Mouse (Mus musculus): ENCODE data around the gene Cbr2. TPM values are rescaled to one million over a fixed set of nuclear protein-coding genes. Genes with fewer than 3 reads are reported as not detected.

The Cbr2 gene
- polyA plus RNA-seq (2012; rRNA removed): 100 and 126 TPM in 2 replicates

GRCm38 (mm10) chr11:120731858-120732680 lies at the start of gene Cbr2:
Gene Cbr2 (minus strand): TSS chr11:120732114.

GRCm38 (mm10) chr11:120762672-120763041 lies 30.7 kb upstream of the Cbr2 start, which contains the start of gene Hmga1b:
Gene Hmga1b (plus strand): TSS chr11:120762794.

GRCm38 (mm10) chr11:120727169-120727527 lies 4.8 kb downstream of the Cbr2 start, which contains the start of gene Dcxr:
Gene Dcxr (minus strand): TSS chr11:120727281.

GRCm38 (mm10) chr11:120721124-120722066 lies 10.5 kb downstream of the Cbr2 start, which contains the start of gene Rac3:
Gene Rac3 (plus strand): TSS chr11:120721470.

GRCm38 (mm10) chr11:120713580-120714518 lies 18.1 kb downstream of the Cbr2 start, which contains the start of the genes Cenpx and Lrrc45:
Gene Cenpx (minus strand): TSS chr11:120713738.
Gene Lrrc45 (plus strand): TSS chr11:120713925.

Other genes starting within 250 kb of the Cbr2 start
- gene Mrpl12, start 247.5 kb downstream of the Cbr2 start, polyA plus RNA-seq (2012; rRNA removed): 196 and 363 TPM in 2 replicates
- 357 and 440 TPM in 2 replicates for gene Slc25a10, start 240.3 kb downstream of the Cbr2 start, polyA plus RNA-seq (2012; rRNA removed)
- 0.35 and 0.95 TPM in 2 replicates for gene Gcgr, start 201.4 kb downstream of the Cbr2 start, polyA plus RNA-seq (2012; rRNA removed)
- gene Mcrip1, start 182.4 kb downstream of the Cbr2 start, polyA plus RNA-seq (2012; rRNA removed): 51.3 and 59.4 TPM in 2 replicates
- 0.22 TPM in 1 of 2 replicates, not detected in the other for gene Ppp1r27, start 181.0 kb downstream of the Cbr2 start, polyA plus RNA-seq (2012; rRNA removed)
- 238 and 254 TPM in 2 replicates for gene P4hb, start 158.9 kb downstream of the Cbr2 start, polyA plus RNA-seq (2012; rRNA removed)
- gene Arhgdia, start 150.5 kb downstream of the Cbr2 start, polyA plus RNA-seq (2012; rRNA removed): 643 and 823 TPM in 2 replicates
- gene Alyref, start 133.7 kb downstream of the Cbr2 start, polyA plus RNA-seq (2012; rRNA removed): 25.4 and 31.6 TPM in 2 replicates
- gene Anapc11, start 133.7 kb downstream of the Cbr2 start, polyA plus RNA-seq (2012; rRNA removed): 119 and 133 TPM in 2 replicates
- 5.5 and 6.3 TPM in 2 replicates for gene Npb, start 123.6 kb downstream of the Cbr2 start, polyA plus RNA-seq (2012; rRNA removed)
- 325 and 389 TPM in 2 replicates for gene Pcyt2, start 114.2 kb downstream of the Cbr2 start, polyA plus RNA-seq (2012; rRNA removed)
- gene Sirt7, start 106.9 kb downstream of the Cbr2 start, polyA plus RNA-seq (2012; rRNA removed): 109 and 125 TPM in 2 replicates
- 32.4 and 38.3 TPM in 2 replicates for gene Mafg, start 98.5 kb downstream of the Cbr2 start, polyA plus RNA-seq (2012; rRNA removed)
- 30.3 and 39.3 TPM in 2 replicates for gene Pycr1, start 88.3 kb downstream of the Cbr2 start, polyA plus RNA-seq (2012; rRNA removed)
- gene Myadml2, start 84.0 kb downstream of the Cbr2 start, polyA plus RNA-seq (2012; rRNA removed): 0.13 and 0.42 TPM in 2 replicates
- gene Notum, start 70.9 kb downstream of the Cbr2 start, polyA plus RNA-seq (2012; rRNA removed): 0.80 and 0.83 TPM in 2 replicates
- 93.2 and 102 TPM in 2 replicates for gene Aspscr1, start 59.1 kb downstream of the Cbr2 start, polyA plus RNA-seq (2012; rRNA removed)
- 73.6 and 85.1 TPM in 2 replicates for gene Cenpx, start 18.4 kb downstream of the Cbr2 start, polyA plus RNA-seq (2012; rRNA removed)
- gene Lrrc45, start 18.2 kb downstream of the Cbr2 start, polyA plus RNA-seq (2012; rRNA removed): 39.0 and 42.1 TPM in 2 replicates
- 18.7 and 26.9 TPM in 2 replicates for gene Rac3, start 10.6 kb downstream of the Cbr2 start, polyA plus RNA-seq (2012; rRNA removed)
- gene Dcxr, start 4.8 kb downstream of the Cbr2 start, polyA plus RNA-seq (2012; rRNA removed): 198 and 220 TPM in 2 replicates
- gene Hmga1b, start 30.7 kb upstream of the Cbr2 start, polyA plus RNA-seq (2012; rRNA removed): 1.5 and 3.1 TPM in 2 replicates
- 61.7 and 67.2 TPM in 2 replicates for gene Rfng, start 52.1 kb upstream of the Cbr2 start, polyA plus RNA-seq (2012; rRNA removed)
- 119 and 127 TPM in 2 replicates for gene Gps1, start 52.2 kb upstream of the Cbr2 start, polyA plus RNA-seq (2012; rRNA removed)
- gene Dus1l, start 64.3 kb upstream of the Cbr2 start, polyA plus RNA-seq (2012; rRNA removed): 36.2 and 39.8 TPM in 2 replicates
- gene Fasn, start 92.4 kb upstream of the Cbr2 start, polyA plus RNA-seq (2012; rRNA removed): 355 and 470 TPM in 2 replicates
- gene Ccdc57, start 200.8 kb upstream of the Cbr2 start, polyA plus RNA-seq (2012; rRNA removed): 1.3 and 1.5 TPM in 2 replicates
- 14.8 and 25.6 TPM in 2 replicates for gene Slc16a3, start 216.4 kb upstream of the Cbr2 start, polyA plus RNA-seq (2012; rRNA removed)

All from colon, adult 2 months (tissue).